Mouse (Mus musculus) heart, embryonic 14.5 days (tissue): ENCODE results near the gene Higd2a. TPM values are rescaled to one million over a fixed set of nuclear protein-coding genes. Genes with fewer than 3 reads are reported as not detected.
A peak's percentile ranks its signal among the peaks of the same experiment; 100 is the strongest.

Experiments used
- ATAC-seq: fragments of 200-750 bp; cut with Nextera tagmentation; 2 replicates; pipeline ENCODE4 v1.8.0; 2017; ENCODE audit warnings: low read depth, moderate TSS enrichment; ENCODE audit not compliant: insufficient number of reproducible peaks, insufficient read depth, low FRiP score
- H3K27ac ChIP-seq, 2 experiments: fragments of 200-500 bp in 1 of 2; fragments of 300-500 bp in 1 of 2; sonication (generic) in 1 of 2; replicated peaks in 1 of 2; 2 replicates each; pipeline ENCODE4 v1.5.1; 2012 to 2014; ENCODE audit warnings: low read depth in 2 of 2, low read length in 2 of 2, control low read depth in 1 of 2, mild to moderate bottlenecking in 1 of 2, mixed read lengths in 1 of 2; ENCODE audit not compliant: control insufficient read depth in 1 of 2, insufficient read depth in 1 of 2
- H3K27me3 ChIP-seq: fragments of 300-500 bp; sonication (generic); 2 replicates; pipeline ENCODE4 v1.6.1; 2014; ENCODE audit warnings: mild to moderate bottlenecking, low read length, control low read depth; ENCODE audit not compliant: control insufficient read depth, insufficient read depth
- H3K36me3 ChIP-seq: fragments of 300-500 bp; sonication (generic); 2 replicates; pipeline ENCODE4 v1.6.1; 2014; ENCODE audit warnings: mild to moderate bottlenecking, control low read depth, low read length, mixed read lengths; ENCODE audit not compliant: control insufficient read depth, insufficient read depth
- H3K4me1 ChIP-seq, 2 experiments: fragments of 200-500 bp in 1 of 2; fragments of 300-500 bp in 1 of 2; sonication (generic) in 1 of 2; 2 replicates each; pipeline ENCODE4 v1.6.1; 2012 to 2014; ENCODE audit warnings: low read length in 2 of 2, control low read depth in 1 of 2, mixed read lengths in 1 of 2; ENCODE audit not compliant: control insufficient read depth in 2 of 2, insufficient read depth in 2 of 2
- H3K4me2 ChIP-seq: fragments of 300-500 bp; sonication (generic); 2 replicates; pipeline ENCODE4 v1.6.1; 2014; ENCODE audit warnings: mild to moderate bottlenecking, low read length
- H3K4me3 ChIP-seq, 2 experiments: fragments of 200-500 bp in 1 of 2; fragments of 300-500 bp in 1 of 2; sonication (generic) in 1 of 2; 2 replicates each; pipeline ENCODE4 v1.5.1; 2012 to 2014; ENCODE audit warnings: low read length in 2 of 2, mild to moderate bottlenecking in 2 of 2, control low read depth in 1 of 2, low read depth in 1 of 2, moderate library complexity in 1 of 2; ENCODE audit not compliant: control insufficient read depth in 1 of 2, insufficient read depth in 1 of 2
- H3K9ac ChIP-seq: fragments of 300-500 bp; sonication (generic); 2 replicates; pipeline ENCODE4 v1.6.1; 2014; ENCODE audit warnings: mild to moderate bottlenecking, low read length
- H3K9me3 ChIP-seq: fragments of 300-500 bp; sonication (generic); 2 replicates; pipeline ENCODE4 v1.6.1; 2016; ENCODE audit warnings: low read length, control low read depth; ENCODE audit not compliant: control insufficient read depth
- WGBS: fragments of 180-500 bp; shearing (Covaris S2); extraction: QIAGEN DNeasy Blood & Tissue Kit; methylation state at CpG from one replicate; pipeline ENCODE4 v1.1.7; 2014; 5-methylcytosine and 5-hydroxymethylcytosine counted together
- polyA plus RNA-seq: library from polyadenylated mRNA; unstranded; fragments of >200 nt; fragmentation: Nextera tagmentation; extraction: Ambion mirVana; gene quantifications from 2 replicates; pipeline ENCODE4 v1.2.1, GENCODE M21; 2014

The Higd2a gene
- polyA plus RNA-seq, 1 experiment from 2014 or later: 319 TPM

DNA sequence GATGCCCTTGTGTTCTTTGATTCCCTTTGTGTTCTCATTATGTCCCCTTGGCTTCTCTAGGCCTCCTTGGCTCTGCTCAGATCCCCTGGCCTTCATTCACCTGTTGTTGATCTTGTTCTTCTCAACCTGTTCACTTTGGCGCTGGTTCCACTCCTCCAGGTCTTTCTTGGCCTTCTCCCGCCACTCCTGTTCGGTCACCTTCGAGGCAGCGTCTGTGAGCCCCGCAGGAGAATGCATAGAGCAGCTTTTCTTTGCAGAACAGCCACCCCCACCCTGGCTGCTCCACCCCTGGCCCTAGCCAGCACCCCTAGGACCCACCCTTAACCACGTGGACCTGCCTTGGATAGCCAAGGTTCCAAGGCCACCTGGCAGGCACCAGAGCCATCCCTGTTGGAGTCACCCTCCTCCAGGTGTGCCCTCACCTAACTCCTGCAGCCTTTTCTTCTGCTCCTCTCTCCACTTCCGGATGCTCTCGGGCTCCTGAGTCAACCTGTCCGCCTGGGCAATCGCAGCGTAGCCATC is 8.7 kb downstream of the Higd2a start:
- Histone ChIP-seq H3K27me3 (no peaks in the 10 kb centered on the region), H3K4me1 (peaks cover 23 to 27% of the 10 kb centered on the region in 2 experiments), H3K36me3 (peaks cover 25% of the 10 kb centered on the region), H3K9me3 (no peaks in the 10 kb centered on the region), H3K9ac (no peak overlapping the region), H3K4me2 (no peak overlapping the region), H3K27ac (no peak overlapping the region), H3K4me3 (no peak overlapping the region)
- WGBS: 87% methylated on average over 12 of the region's 12 CpGs
- no peak for ATAC-seq

- 46% methylated on average over 3 of the region's 3 CpGs for WGBS
- Histone ChIP-seq H3K9me3 (no peaks in the 10 kb centered on the region), H3K36me3 (peaks cover 21% of the 10 kb centered on the region; the same call in 1 of the 2 replicates), H3K9ac (no peak overlapping the region), H3K27ac (no peak overlapping the region), H3K4me1 (peaks cover 2 to 3% of the 10 kb centered on the region in 2 experiments; a peak in 2 of 4 replicates), H3K27me3 (no peaks in the 10 kb centered on the region), H3K4me3 (no peak overlapping the region), H3K4me2 (no peak overlapping the region)
- ATAC-seq: no peak
Measured at GRCm38 (mm10) chr13:54602639-54603111, 12.7 kb downstream of the Higd2a start.

DNA sequence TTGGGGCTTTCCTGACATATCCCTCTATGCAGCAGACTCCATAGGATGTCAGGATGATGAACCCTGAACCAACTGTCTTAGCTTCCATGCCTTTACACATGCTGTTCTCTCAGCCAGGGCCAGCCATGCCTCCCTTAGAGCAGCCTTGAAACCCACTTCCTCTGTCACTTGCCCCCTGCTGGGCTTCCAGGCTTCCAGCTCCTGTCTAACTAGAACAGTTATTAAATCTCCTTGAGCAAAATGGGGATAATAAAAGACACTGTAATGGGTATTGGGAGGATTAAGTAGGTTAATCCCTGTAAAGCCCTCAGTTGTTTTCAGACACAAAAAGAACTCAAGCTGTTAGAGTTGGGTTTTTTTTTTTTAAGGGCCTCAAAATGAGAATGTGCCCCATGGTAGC is 13.5 kb downstream of the Higd2a start:
- no peak for ATAC-seq
- Histone ChIP-seq H3K9me3 (no peaks in the 10 kb centered on the region), H3K36me3 (peaks cover 16% of the 10 kb centered on the region; the same call in 1 of the 2 replicates), H3K4me3 (no peak overlapping the region), H3K4me1 (0 out of 4 replicates have a peak, but pooled peaks cover 0 to under 1% of the 10 kb centered on the region in 2 experiments), H3K27ac (no peak overlapping the region), H3K27me3 (no peaks in the 10 kb centered on the region), H3K9ac (no peak overlapping the region), H3K4me2 (no peak overlapping the region)

GRCm38 (mm10) chr13:54604221-54604620 is 14.2 kb downstream of the Higd2a start:
- peaks cover 3 to 7% of the 10 kb centered on the region in 2 experiments; a peak in 3 of 4 replicates for H3K4me1 ChIP-seq
- no peaks in the 10 kb centered on the region for H3K9me3 ChIP-seq
- no peak overlapping the region for H3K4me3 ChIP-seq
- H3K27me3 ChIP-seq: no peaks in the 10 kb centered on the region
- H3K4me2 ChIP-seq: no peak overlapping the region
- ATAC-seq: no peak
- 75% methylated on average over 4 of the region's 4 CpGs for WGBS
- H3K27ac ChIP-seq: no peak overlapping the region
- H3K36me3 ChIP-seq: peaks cover 10% of the 10 kb centered on the region; the same call in 1 of the 2 replicates
- no peak overlapping the region for H3K9ac ChIP-seq

DNA sequence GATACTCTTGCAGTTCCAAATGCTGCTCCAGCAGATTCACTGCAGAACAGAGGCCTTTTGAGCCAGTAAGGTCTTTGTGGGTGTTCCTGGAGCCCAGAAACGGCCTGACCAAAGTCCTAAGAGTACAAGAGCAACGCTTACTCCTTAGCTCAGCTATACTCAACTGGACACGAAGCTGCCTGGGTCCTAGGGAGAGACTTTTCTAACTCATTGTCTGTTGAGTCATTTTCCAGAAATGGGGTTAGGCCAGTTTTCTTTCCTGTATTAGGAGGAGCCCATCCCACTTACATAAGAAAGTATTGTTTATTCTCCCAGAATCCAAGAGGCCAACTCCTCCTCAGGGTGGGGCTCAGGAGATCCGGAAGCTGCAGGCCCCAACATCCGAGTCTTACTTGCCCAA is 15.4 kb downstream of the Higd2a start:
- H3K27ac ChIP-seq: no peak overlapping the region
- H3K9me3 ChIP-seq: no peaks in the 10 kb centered on the region
- peaks cover 3 to 19% of the 10 kb centered on the region in 2 experiments; a peak in 3 of 4 replicates for H3K4me1 ChIP-seq
- H3K9ac ChIP-seq: no peak overlapping the region
- H3K36me3 ChIP-seq: peaks cover 9% of the 10 kb centered on the region; the same call in 1 of the 2 replicates
- H3K4me3 ChIP-seq: no peak overlapping the region
- H3K27me3 ChIP-seq: no peaks in the 10 kb centered on the region
- H3K4me2 ChIP-seq: no peak overlapping the region
- WGBS: 70% methylated on average over 5 of the region's 5 CpGs
- ATAC-seq: no peak

DNA sequence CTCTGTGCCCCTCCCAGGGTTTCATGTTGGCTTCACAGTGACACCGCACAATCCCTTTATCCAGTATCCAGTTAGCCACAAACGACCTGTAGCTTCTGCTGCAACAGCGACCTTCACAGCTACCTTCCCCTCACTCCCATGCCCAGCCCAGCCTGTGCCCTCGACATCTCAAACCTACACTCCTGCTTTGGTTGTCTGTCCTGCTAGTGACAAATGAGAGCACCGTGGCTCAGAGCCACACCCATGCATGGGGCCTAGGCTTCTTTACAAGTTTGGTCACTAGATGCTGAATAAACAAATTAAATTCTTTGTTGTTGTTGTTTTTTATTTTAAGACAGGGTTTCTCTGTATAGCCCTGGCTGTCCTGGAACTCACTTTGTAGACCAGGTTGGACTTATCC is 17.2 kb downstream of the Higd2a start:
- Histone ChIP-seq H3K27me3 (no peaks in the 10 kb centered on the region), H3K4me2 (no peak overlapping the region), H3K4me1 (peaks cover 8 to 21% of the 10 kb centered on the region in 2 experiments), H3K9me3 (no peaks in the 10 kb centered on the region), H3K36me3 (peaks cover 9% of the 10 kb centered on the region; the same call in 1 of the 2 replicates), H3K27ac (no peak overlapping the region), H3K9ac (no peak overlapping the region), H3K4me3 (no peak overlapping the region)
- WGBS: 59% methylated on average over 5 of the region's 5 CpGs
- ATAC-seq: no peak

- peaks cover 8 to 21% of the 10 kb centered on the region in 2 experiments for H3K4me1 ChIP-seq
- no peak overlapping the region for H3K4me3 ChIP-seq
- no peak for ATAC-seq
- WGBS: 82% methylated on average over 3 of the region's 3 CpGs
- H3K27me3 ChIP-seq: no peaks in the 10 kb centered on the region
- no peak overlapping the region for H3K27ac ChIP-seq
- H3K36me3 ChIP-seq: peaks cover 9% of the 10 kb centered on the region; the same call in 1 of the 2 replicates
- no peak overlapping the region for H3K4me2 ChIP-seq
- no peaks in the 10 kb centered on the region for H3K9me3 ChIP-seq
- no peak overlapping the region for H3K9ac ChIP-seq
Measured at GRCm38 (mm10) chr13:54608002-54608401, 18.0 kb downstream of the Higd2a start.

DNA sequence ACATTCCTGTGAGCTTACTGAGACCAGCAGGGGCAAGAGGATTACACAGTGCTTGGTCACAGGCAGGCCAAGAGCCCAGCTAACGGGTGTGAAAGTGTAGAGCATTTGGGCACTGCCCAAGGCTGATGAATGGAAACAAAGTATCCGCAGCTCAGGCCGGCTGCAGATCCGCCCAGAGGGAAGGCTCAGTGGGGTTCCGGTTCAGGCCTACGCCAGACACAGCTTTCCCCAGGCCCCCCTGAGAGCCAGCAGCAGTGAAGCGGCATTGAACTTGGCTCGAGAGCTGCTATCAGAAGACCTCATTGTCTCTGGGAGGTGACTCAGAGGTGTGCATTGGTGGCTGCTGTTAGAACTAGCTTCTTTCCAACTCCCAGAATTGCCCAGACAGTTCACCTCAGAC is 18.7 kb downstream of the Higd2a start:
- no peaks in the 10 kb centered on the region for H3K27me3 ChIP-seq
- ATAC-seq: no peak
- no peak overlapping the region for H3K4me3 ChIP-seq
- peak overlapping the region; percentile 21 for H3K4me2 ChIP-seq
- H3K9ac ChIP-seq: 0 out of 2 replicates have a peak overlapping the region, but pooled peaks have one; percentile 7
- WGBS: 23% methylated on average over 8 of the region's 8 CpGs
- H3K36me3 ChIP-seq: peaks cover 9% of the 10 kb centered on the region; the same call in 1 of the 2 replicates
- no peaks in the 10 kb centered on the region for H3K9me3 ChIP-seq
- H3K4me1 ChIP-seq: peaks cover 8 to 21% of the 10 kb centered on the region in 2 experiments
- H3K27ac ChIP-seq: no peak overlapping the region
